Mouse (Mus musculus) myocyte (in vitro differentiated cells): ENCODE data around the gene Racgap1.

ENCODE experiments used
- E2F4 ChIP-seq: IDR thresholded peaks from one replicate; pipeline ENCODE4 v1.6.1; 2011; ENCODE audit warnings: mild to moderate bottlenecking, control low read depth, moderate library complexity; ENCODE audit not compliant: insufficient read depth
- MAX ChIP-seq: IDR thresholded peaks from one replicate; pipeline ENCODE4 v1.6.1; 2011; ENCODE audit warnings: low read depth, mild to moderate bottlenecking, control low read depth
- MYOD1 ChIP-seq, 3 experiments: IDR thresholded peaks; one replicate each; pipeline ENCODE4 v1.6.1; 2011; ENCODE audit warnings: control low read depth in 2 of 3, low read depth in 2 of 3, mild to moderate bottlenecking in 2 of 3, moderate library complexity in 1 of 3; ENCODE audit not compliant: insufficient read length in 2 of 3, control insufficient read depth in 1 of 3
- POLR2A ChIP-seq: IDR thresholded peaks from one replicate; pipeline ENCODE4 v1.6.1; 2011; ENCODE audit warnings: low read depth, mild to moderate bottlenecking, control low read depth, moderate library complexity; ENCODE audit not compliant: insufficient read length
- POLR2AphosphoS2 ChIP-seq: IDR thresholded peaks from one replicate; pipeline ENCODE4 v1.6.1; 2011; ENCODE audit warnings: low read depth, control low read depth; ENCODE audit not compliant: insufficient read length
- SRF ChIP-seq: IDR thresholded peaks from one replicate; pipeline ENCODE4 v1.6.1; 2011; ENCODE audit warnings: low read depth; ENCODE audit not compliant: control insufficient read depth, insufficient read length
- TCF12 ChIP-seq: IDR thresholded peaks from one replicate; pipeline ENCODE4 v1.6.1; 2011; ENCODE audit warnings: mild to moderate bottlenecking, control low read depth; ENCODE audit not compliant: poor library complexity, insufficient read depth, severe bottlenecking
- TCF3 ChIP-seq: IDR thresholded peaks from one replicate; pipeline ENCODE4 v1.6.1; 2011; ENCODE audit warnings: low read depth, control low read depth; ENCODE audit not compliant: insufficient read length
- USF1 ChIP-seq: IDR thresholded peaks from one replicate; pipeline ENCODE4 v1.6.1; 2011; ENCODE audit warnings: low read depth, mild to moderate bottlenecking, control low read depth, moderate library complexity

DNA sequence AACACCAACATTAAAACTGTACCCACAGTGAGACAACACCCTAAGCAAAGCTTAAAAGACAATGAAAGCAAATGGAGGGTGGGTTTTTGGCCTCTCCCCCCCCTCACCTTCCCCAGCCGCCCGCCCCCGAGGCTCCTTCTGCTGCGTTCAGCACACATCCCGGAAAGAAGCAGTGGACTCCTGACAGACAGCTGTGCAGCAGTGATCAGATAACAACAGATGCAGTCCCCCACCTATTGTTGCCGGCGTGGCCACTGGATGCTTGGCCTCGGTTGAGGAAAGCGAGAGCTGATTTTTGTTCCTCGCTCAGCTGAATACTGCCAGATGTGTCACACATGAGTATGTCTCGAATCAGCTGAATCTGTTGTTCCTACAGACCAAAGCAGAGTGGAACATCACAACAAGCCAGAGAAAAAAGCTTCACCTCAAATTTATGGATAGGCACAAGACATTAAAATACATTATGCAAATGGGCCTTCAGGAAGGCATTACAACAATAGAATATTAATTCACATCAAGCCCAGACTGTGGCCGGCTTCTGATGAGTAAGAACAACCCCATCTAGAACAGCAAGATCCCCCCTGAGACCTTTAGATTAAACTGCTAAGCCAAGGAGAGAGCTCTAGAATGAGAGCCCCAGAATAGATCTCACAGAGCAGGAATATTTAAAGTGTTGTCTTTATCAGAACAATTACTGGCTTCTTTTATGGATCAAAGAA lies 13.9 kb downstream of the Racgap1 start:
- no peak for TF ChIP-seq POLR2A
- no peak for TF ChIP-seq USF1
- no peak for TF ChIP-seq TCF12
- no peak for TF ChIP-seq MAX
- TF ChIP-seq MYOD1 (IDR thresholded peaks at IDR 0.05; ENCODE audit: control insufficient read depth in 1 of 3, insufficient read length in 2 of 3, low read depth in 2 of 3): no peak
- TF ChIP-seq TCF3: no peak
- no peak for TF ChIP-seq POLR2AphosphoS2
- TF ChIP-seq SRF: no peak
- no peak for TF ChIP-seq E2F4
